Mouse (Mus musculus): Measurements from ENCODE around the gene Mtfr1l. TPM values are rescaled to one million over a fixed set of nuclear protein-coding genes. Genes with fewer than 3 reads are reported as not detected.

The Mtfr1l gene
- 125 and 126 TPM in 2 replicates for polyA plus RNA-seq (2015; fragmentation: Nextera tagmentation; extraction: Ambion mirVana)

GRCm38 (mm10) chr4:134534932-134535786 lies at the start of gene Mtfr1l:
Gene Mtfr1l (minus strand): TSS chr4:134535387.

GRCm38 (mm10) chr4:134551494-134552316 lies 16.5 kb upstream of the Mtfr1l start, which contains the start of gene Selenon:
Gene Selenon (minus strand): TSS chr4:134552166.

GRCm38 (mm10) chr4:134510845-134511411 lies 24.3 kb downstream of the Mtfr1l start, which contains the start of gene Aunip:
Gene Aunip (plus strand): TSS chr4:134510999.

GRCm38 (mm10) chr4:134496595-134497210 lies 38.5 kb downstream of the Mtfr1l start, which contains the start of gene Paqr7:
Gene Paqr7 (plus strand): TSS chr4:134496697.

Small RNA genes lying within 50 kb of the gene (microRNA-seq; reads per million reads assigned to microRNA genes)
- not detected for gene Mir6403

Other genes starting within 250 kb of the Mtfr1l start
- 9.0 and 10.1 TPM in 2 replicates for gene Pdik1l, start 247.5 kb downstream of the Mtfr1l start, polyA plus RNA-seq (2015; fragmentation: Nextera tagmentation; extraction: Ambion mirVana)
- gene Trim63, start 220.3 kb downstream of the Mtfr1l start, polyA plus RNA-seq (2015; fragmentation: Nextera tagmentation; extraction: Ambion mirVana): 0.43 and 1.0 TPM in 2 replicates
- 0.12 and 0.29 TPM in 2 replicates for gene Slc30a2, start 192.2 kb downstream of the Mtfr1l start, polyA plus RNA-seq (2015; fragmentation: Nextera tagmentation; extraction: Ambion mirVana)
- 6.4 and 7.1 TPM in 2 replicates for gene Extl1, start 151.5 kb downstream of the Mtfr1l start, polyA plus RNA-seq (2015; fragmentation: Nextera tagmentation; extraction: Ambion mirVana)
- 9.7 and 10.3 TPM in 2 replicates for gene Pafah2, start 139.1 kb downstream of the Mtfr1l start, polyA plus RNA-seq (2015; fragmentation: Nextera tagmentation; extraction: Ambion mirVana)
- gene Stmn1, start 67.1 kb downstream of the Mtfr1l start, polyA plus RNA-seq (2015; fragmentation: Nextera tagmentation; extraction: Ambion mirVana): 204 and 269 TPM in 2 replicates
- gene Paqr7, start 38.7 kb downstream of the Mtfr1l start, polyA plus RNA-seq (2015; fragmentation: Nextera tagmentation; extraction: Ambion mirVana): 12.6 and 14.1 TPM in 2 replicates
- 3.6 and 4.3 TPM in 2 replicates for gene Aunip, start 24.4 kb downstream of the Mtfr1l start, polyA plus RNA-seq (2015; fragmentation: Nextera tagmentation; extraction: Ambion mirVana)
- 7.3 and 10.2 TPM in 2 replicates for gene Selenon, start 16.8 kb upstream of the Mtfr1l start, polyA plus RNA-seq (2015; fragmentation: Nextera tagmentation; extraction: Ambion mirVana)
- gene Man1c1, start 168.9 kb upstream of the Mtfr1l start, polyA plus RNA-seq (2015; fragmentation: Nextera tagmentation; extraction: Ambion mirVana): 3.8 TPM in 2 replicates
- gene Ldlrap1, start 232.6 kb upstream of the Mtfr1l start, polyA plus RNA-seq (2015; fragmentation: Nextera tagmentation; extraction: Ambion mirVana): 27.8 and 29.2 TPM in 2 replicates